Mouse (Mus musculus) lung, adult 2 months (tissue): ENCODE measurements around the gene Sspo.

Experiments
- CTCF ChIP-seq: fragments of 200-500 bp; IDR thresholded peaks from 2 replicates; pipeline ENCODE4 v1.5.1; 2011; ENCODE audit warnings: mild to moderate bottlenecking, low read length, control low read depth; ENCODE audit not compliant: insufficient read depth
- POLR2A ChIP-seq: fragments of 200-500 bp; IDR thresholded peaks from 2 replicates; pipeline ENCODE4 v1.6.1; 2011; ENCODE audit warnings: low read depth, mild to moderate bottlenecking, control low read depth, low read length, borderline replicate concordance; ENCODE audit errors: extremely low read depth

GRCm38 (mm10) chr6:48530862-48531261 lies 82.8 kb downstream of the Sspo start:
- no peak for TF ChIP-seq POLR2A
- no peak for TF ChIP-seq CTCF
